Mouse (Mus musculus): Measurements from ENCODE around the gene Unc13b. TPM values are rescaled to one million over a fixed set of nuclear protein-coding genes. Genes with fewer than 3 reads are reported as not detected.

Gene Unc13b
- polyA plus RNA-seq, 1 experiment from 2014 or later: 1.5 TPM

DNA sequence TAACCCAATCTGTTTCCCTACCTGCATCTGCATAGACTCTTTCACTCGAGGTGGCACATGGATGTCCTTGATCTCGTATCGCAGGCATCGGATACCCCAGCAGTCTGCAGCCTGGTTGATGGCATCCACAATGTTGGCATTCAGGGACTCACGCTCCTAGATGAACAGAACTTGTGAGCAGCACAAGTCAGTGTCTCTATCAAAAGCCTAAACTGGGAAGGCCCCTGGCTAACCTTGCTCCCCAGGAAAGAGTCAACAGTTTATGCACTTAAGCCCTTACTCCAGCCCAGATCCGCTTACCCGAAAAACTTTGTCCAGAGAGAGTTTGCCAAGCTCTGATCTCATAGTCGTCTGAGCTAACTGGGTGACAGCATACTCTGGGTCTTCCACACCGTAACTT is 29.0 kb upstream of the Unc13b start:
- Histone ChIP-seq H3K9ac (ENCODE audit: low read depth, low read length) (no peak overlapping the region), H3K4me2 (replicated peaks; ENCODE audit: low read depth) (peak overlapping the region; percentile 84; the same call in 1 of the 2 replicates), H3K4me3 (ENCODE audit: low read depth, low read length) (no peak overlapping the region), H3K4me1 (replicated peaks; ENCODE audit: control insufficient read depth, insufficient read depth, low read length) (0 out of 2 replicates have a peak, but pooled peaks cover 5% of the 10 kb centered on the region), H3K27me3 (replicated peaks; ENCODE audit: control insufficient read depth, insufficient read depth, low read length) (no peaks in the 10 kb centered on the region), H3K36me3 (ENCODE audit: control insufficient read depth, insufficient read depth) (peaks cover 26% of the 10 kb centered on the region), H3K9me3 (ENCODE audit: control insufficient read depth) (no peaks in the 10 kb centered on the region), H3K27ac (ENCODE audit: low read depth, low read length) (no peak overlapping the region)
- 91% methylated on average over 9 of the region's 9 CpGs for WGBS
- ATAC-seq: no peak
- TF ChIP-seq CTCF (IDR thresholded peaks at IDR 0.05; ENCODE audit: low read depth): no peak

- H3K36me3 ChIP-seq (ENCODE audit: control insufficient read depth, insufficient read depth): peaks cover 27% of the 10 kb centered on the region
- H3K27ac ChIP-seq (ENCODE audit: low read depth, low read length): peak overlapping the region; percentile 82; the same call in 1 of the 2 replicates
- H3K4me2 ChIP-seq (replicated peaks; ENCODE audit: low read depth): peak overlapping the region; percentile 84
- no peaks in the 10 kb centered on the region for H3K27me3 ChIP-seq (replicated peaks; ENCODE audit: control insufficient read depth, insufficient read depth, low read length)
- peak overlapping the region; percentile 76 for H3K4me3 ChIP-seq (ENCODE audit: low read depth, low read length)
- peak overlapping the region; percentile 90 for H3K9ac ChIP-seq (ENCODE audit: low read depth, low read length)
- 0 out of 2 replicates have a peak, but pooled peaks cover 3% of the 10 kb centered on the region for H3K4me1 ChIP-seq (replicated peaks; ENCODE audit: control insufficient read depth, insufficient read depth, low read length)
- no peak for ATAC-seq
- H3K9me3 ChIP-seq (ENCODE audit: control insufficient read depth): no peaks in the 10 kb centered on the region
- no peak for TF ChIP-seq CTCF (IDR thresholded peaks at IDR 0.05; ENCODE audit: low read depth)
- 50% methylated on average over 9 of the region's 9 CpGs for WGBS
Observed at GRCm38 (mm10) chr4:43030352-43030751, 28.4 kb upstream of the Unc13b start.

DNA sequence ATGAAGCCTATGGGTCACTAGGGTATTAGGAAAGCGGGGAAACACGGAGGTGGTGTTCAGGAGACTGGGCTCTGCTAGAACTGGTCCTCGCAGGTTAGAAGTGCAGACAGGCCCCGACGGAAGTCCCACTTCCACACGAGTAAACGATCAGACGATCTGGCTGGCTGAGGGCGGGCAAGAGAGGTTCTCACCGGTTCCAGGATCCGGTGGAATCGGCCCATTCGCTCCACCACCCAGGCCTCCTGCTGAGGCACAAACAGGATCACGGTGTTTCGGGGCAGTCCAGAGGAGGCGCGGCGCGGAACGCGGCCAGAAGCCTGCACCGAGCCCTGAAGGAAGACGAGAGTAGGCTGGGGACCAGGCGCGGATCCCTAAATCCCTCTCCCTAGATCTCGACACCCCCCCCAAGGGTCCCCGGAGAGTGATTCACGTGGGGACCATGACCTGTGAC is 27.9 kb upstream of the Unc13b start:
- no peak for TF ChIP-seq CTCF (IDR thresholded peaks at IDR 0.05; ENCODE audit: low read depth)
- Histone ChIP-seq H3K9me3 (ENCODE audit: control insufficient read depth) (no peaks in the 10 kb centered on the region), H3K4me2 (replicated peaks; ENCODE audit: low read depth) (peak overlapping the region; percentile 84), H3K36me3 (ENCODE audit: control insufficient read depth, insufficient read depth) (peaks cover 32% of the 10 kb centered on the region), H3K4me3 (ENCODE audit: low read depth, low read length) (peak overlapping the region; percentile 76), H3K4me1 (replicated peaks; ENCODE audit: control insufficient read depth, insufficient read depth, low read length) (0 out of 2 replicates have a peak, but pooled peaks cover 3% of the 10 kb centered on the region), H3K27me3 (replicated peaks; ENCODE audit: control insufficient read depth, insufficient read depth, low read length) (no peaks in the 10 kb centered on the region), H3K27ac (ENCODE audit: low read depth, low read length) (peak overlapping the region; percentile 82), H3K9ac (ENCODE audit: low read depth, low read length) (peak overlapping the region; percentile 90)
- under 1% methylated on average over 28 of the region's 28 CpGs for WGBS
- ATAC-seq: peak; percentile 56

DNA sequence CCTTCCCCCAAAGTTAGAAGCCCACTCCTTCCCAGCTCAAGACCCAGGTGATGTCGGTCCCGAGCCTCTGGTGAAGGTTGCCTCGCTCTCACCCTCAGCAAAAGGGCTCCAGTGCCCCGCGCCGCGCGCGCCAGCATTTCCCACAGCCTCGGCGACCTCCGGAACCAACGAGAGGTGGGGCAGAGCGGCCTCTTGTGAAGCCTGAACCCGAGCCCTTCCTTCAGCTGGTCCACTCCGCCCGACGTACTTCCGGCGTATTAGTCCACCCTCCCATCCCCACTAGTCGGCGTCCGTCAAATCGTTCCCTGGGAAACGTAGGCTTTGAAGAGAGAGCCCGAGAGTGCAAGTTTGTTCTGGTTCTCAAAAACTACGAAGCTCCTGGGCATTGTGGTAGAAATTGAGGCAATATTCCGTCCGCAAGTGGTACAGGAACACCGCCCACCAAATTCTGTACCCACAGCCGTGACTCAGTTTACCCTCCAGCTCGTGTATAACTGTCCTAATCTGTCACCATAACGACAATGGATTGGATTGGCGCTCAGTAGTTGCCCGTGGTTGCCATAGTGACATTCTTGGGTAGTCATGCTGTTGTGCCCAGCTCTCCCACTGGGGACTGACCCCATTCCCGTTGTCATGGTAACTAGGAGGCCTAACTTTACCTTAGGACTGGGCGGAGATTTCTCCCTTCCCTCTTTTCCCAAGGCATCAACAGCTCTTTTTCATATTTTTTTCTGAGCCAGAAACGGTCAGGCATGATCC is 27.3 kb upstream of the Unc13b start, which contains the start of gene Stoml2:
Gene Stoml2, minus strand, starts transcription at position 474 of the 759 bp plus-strand sequence.
- H3K27me3 ChIP-seq (replicated peaks; ENCODE audit: control insufficient read depth, insufficient read depth, low read length): no peaks in the 10 kb centered on the region
- peak within 1 kb of the TSS; percentile 76 for H3K4me3 ChIP-seq (ENCODE audit: low read depth, low read length)
- no peaks in the 10 kb centered on the region for H3K9me3 ChIP-seq (ENCODE audit: control insufficient read depth)
- ATAC-seq: peak; percentile 94
- H3K4me2 ChIP-seq (replicated peaks; ENCODE audit: low read depth): peak within 1 kb of the TSS; percentile 84
- peaks cover 38% of the 10 kb centered on the region for H3K36me3 ChIP-seq (ENCODE audit: control insufficient read depth, insufficient read depth)
- peak within 1 kb of the TSS; percentile 90 for H3K9ac ChIP-seq (ENCODE audit: low read depth, low read length)
- H3K4me1 ChIP-seq (replicated peaks; ENCODE audit: control insufficient read depth, insufficient read depth, low read length): 0 out of 2 replicates have a peak, but pooled peaks cover 3% of the 10 kb centered on the region
- H3K27ac ChIP-seq (ENCODE audit: low read depth, low read length): peak within 1 kb of the TSS; percentile 82
- WGBS: under 1% methylated on average over 38 of the region's 38 CpGs
- peak; percentile 66 for TF ChIP-seq CTCF (IDR thresholded peaks at IDR 0.05; ENCODE audit: low read depth)

DNA sequence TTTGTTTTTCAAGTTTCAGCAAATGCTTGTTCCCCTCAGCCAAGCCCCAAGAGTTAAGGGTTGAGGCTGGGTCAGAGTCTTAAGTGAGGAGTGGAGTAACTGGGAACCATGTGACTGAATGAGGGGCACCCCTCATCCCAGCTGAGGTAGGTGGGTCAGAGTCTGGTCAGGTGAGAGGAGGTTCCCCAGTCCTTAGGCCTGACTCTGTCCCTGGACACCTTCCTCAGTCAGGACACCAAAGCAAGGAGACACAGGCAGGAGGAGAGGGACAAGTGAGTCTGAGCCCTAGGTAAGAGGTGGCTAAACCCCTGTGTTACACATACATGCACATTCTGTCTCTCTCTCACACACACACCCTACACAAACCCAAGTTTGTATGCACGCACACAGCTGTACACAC is 26.3 kb upstream of the Unc13b start:
- Histone ChIP-seq H3K36me3 (ENCODE audit: control insufficient read depth, insufficient read depth) (peaks cover 38% of the 10 kb centered on the region), H3K27me3 (replicated peaks; ENCODE audit: control insufficient read depth, insufficient read depth, low read length) (no peaks in the 10 kb centered on the region), H3K4me1 (replicated peaks; ENCODE audit: control insufficient read depth, insufficient read depth, low read length) (0 out of 2 replicates have a peak, but pooled peaks cover 3% of the 10 kb centered on the region), H3K9ac (ENCODE audit: low read depth, low read length) (no peak overlapping the region), H3K9me3 (ENCODE audit: control insufficient read depth) (no peaks in the 10 kb centered on the region), H3K4me3 (ENCODE audit: low read depth, low read length) (no peak overlapping the region), H3K27ac (ENCODE audit: low read depth, low read length) (no peak overlapping the region), H3K4me2 (replicated peaks; ENCODE audit: low read depth) (no peak overlapping the region)
- TF ChIP-seq CTCF (IDR thresholded peaks at IDR 0.05; ENCODE audit: low read depth): no peak
- WGBS: 93% methylated on average over 1 of the region's 1 CpGs
- no peak for ATAC-seq

GRCm38 (mm10) chr4:43033481-43033880 is 25.3 kb upstream of the Unc13b start:
- H3K4me2 ChIP-seq (replicated peaks; ENCODE audit: low read depth): no peak overlapping the region
- 79% methylated on average over 14 of the region's 14 CpGs for WGBS
- no peaks in the 10 kb centered on the region for H3K27me3 ChIP-seq (replicated peaks; ENCODE audit: control insufficient read depth, insufficient read depth, low read length)
- no peak overlapping the region for H3K4me3 ChIP-seq (ENCODE audit: low read depth, low read length)
- no peaks in the 10 kb centered on the region for H3K9me3 ChIP-seq (ENCODE audit: control insufficient read depth)
- no peak overlapping the region for H3K9ac ChIP-seq (ENCODE audit: low read depth, low read length)
- H3K4me1 ChIP-seq (replicated peaks; ENCODE audit: control insufficient read depth, insufficient read depth, low read length): 0 out of 2 replicates have a peak, but pooled peaks cover 3% of the 10 kb centered on the region
- no peak for ATAC-seq
- no peak overlapping the region for H3K27ac ChIP-seq (ENCODE audit: low read depth, low read length)
- TF ChIP-seq CTCF (IDR thresholded peaks at IDR 0.05; ENCODE audit: low read depth): no peak
- peaks cover 29% of the 10 kb centered on the region; the same call in 1 of the 2 replicates for H3K36me3 ChIP-seq (ENCODE audit: control insufficient read depth, insufficient read depth)

Measured in intestine, postnatal 0 days (tissue).